Comparison of ENCODE assay signal across 11 mouse cellular contexts in genomic region chr11:59921265-59921664, GRCm38 (mm10). TPM values are rescaled to one million over a fixed set of nuclear protein-coding genes. Genes with fewer than 3 reads are reported as not detected.
DNase-seq lines count a peak whose midpoint lies in the region; ATAC-seq lines count a peak whose summit lies in the region.
"Had no signal": no experiment of that assay in that cellular context is flagged by ENCODE, and none has a peak within 500 bp of the region (broad histone marks: within the 10 kb centered on the region; RNA-seq: fewer than 3 reads in every experiment).

No protein-coding gene starts in this region.

- H3K36me3 ChIP-seq in heart, embryonic 15.5 days, result no peaks in the 10 kb centered on the region

- H3K27ac ChIP-seq in heart, embryonic 15.5 days, result no peak overlapping the region

- no peak overlapping the region for H3K9ac ChIP-seq in heart, embryonic 15.5 days

- DNase-seq in heart, adult 11 months, result peak; percentile 91
- DNase-seq in heart, postnatal 14 days, result no peak
- peak; percentile 85 to 90 for DNase-seq in kidney, postnatal 4 days
- DNase-seq in right cerebral cortex, adult 2 months (ENCODE audit: low spot score in 2 of 2), result no peak
- no peak for DNase-seq in ovary, postnatal 10 days (ENCODE audit: low spot score)
- DNase-seq in frontal cortex, postnatal 25 days (ENCODE audit: low spot score in 2 of 2), result no peak
- DNase-seq: adrenal gland, postnatal 36 days had no signal

- H3K4me3 ChIP-seq in heart, embryonic 15.5 days, result no peak overlapping the region
- H3K4me3 ChIP-seq: megakaryocyte, embryonic 14.5 days had no signal

- ATAC-seq in heart, embryonic 15.5 days (replicated peaks; ENCODE audit: insufficient number of reproducible peaks, insufficient read depth, low FRiP score, low read depth), result no peak
- ATAC-seq in megakaryocyte-erythroid progenitor cell, adult 5-6 weeks (replicated peaks; ENCODE audit: low FRiP score, low TSS enrichment, poor library complexity, severe bottlenecking), result peak; percentile 41; the same call in 1 of the 2 replicates
- ATAC-seq: hindbrain, embryonic 16.5 days had no signal

- H3K4me1 ChIP-seq in heart, embryonic 15.5 days (replicated peaks), result peaks cover 22% of the 10 kb centered on the region; the same call in 1 of the 2 replicates

- intact Hi-C loops in heart, postnatal 14 days (cut with DNase I), result no loop called here

- no peaks in the 10 kb centered on the region for H3K27me3 ChIP-seq in heart, embryonic 15.5 days

- 28% methylated on average over 7 of the region's 7 CpGs for WGBS in heart, embryonic 15.5 days

- H3K9me3 ChIP-seq in heart, embryonic 15.5 days (replicated peaks), result no peaks in the 10 kb centered on the region
- H3K9me3 ChIP-seq: megakaryocyte, embryonic 14.5 days had no signal

- peak overlapping the region; percentile 3; the same call in 1 of the 2 replicates for H3K4me2 ChIP-seq in heart, embryonic 15.5 days

RNA-seq across cellular contexts. Expression of gene Med9, which starts 26.7 kb away (rescaled TPM):
- total RNA-seq in heart, postnatal 14 days (2021), result 10 to 100 TPM; 22.4 TPM
- polyA plus RNA-seq in heart, embryonic 15.5 days (2015; fragmentation: Nextera tagmentation; extraction: Ambion mirVana), result 40.0 and 43.0 TPM in 2 replicates
- 23.6 and 25.8 TPM in 2 replicates for total RNA-seq in megakaryocyte-erythroid progenitor cell, adult 5-6 weeks (2014; fragmentation: Nextera tagmentation)
- 32.9 and 33.8 TPM in 2 replicates for total RNA-seq in megakaryocyte-erythroid progenitor cell, adult 5-6 weeks (2017)

RNA-seq across cellular contexts. Expression of gene Rasd1, which starts 43.5 kb away (rescaled TPM):
- total RNA-seq in heart, postnatal 14 days (2021), result 10 to 100 TPM; 11.9 to 13.4 TPM
- 7.2 and 7.7 TPM in 2 replicates for polyA plus RNA-seq in heart, embryonic 15.5 days (2015; fragmentation: Nextera tagmentation; extraction: Ambion mirVana)
- total RNA-seq in megakaryocyte-erythroid progenitor cell, adult 5-6 weeks (2014; fragmentation: Nextera tagmentation), result 0.89 TPM in 1 of 2 replicates, not detected in the other
- 2.6 TPM in 1 of 2 replicates, not detected in the other for total RNA-seq in megakaryocyte-erythroid progenitor cell, adult 5-6 weeks (2017)

Comparison
In these comparisons a context has a peak if more than half of its experiments do, and no peak if none do; other contexts are left out.
1. DNase-seq: peak in heart, adult 11 months (single experiment) and kidney, postnatal 4 days (2 of 2); none in heart, postnatal 14 days (0 of 2), right cerebral cortex, adult 2 months (0 of 2), ovary, postnatal 10 days (single experiment) and frontal cortex, postnatal 25 days (0 of 2).